Mouse (Mus musculus) left cerebral cortex, adult 18-20 months (tissue): ENCODE measurements at regions not wholly inside any gene's neighbourhood (a gene's known extent, or its start where the extent isn't known, plus 50 kb on each side); places are given as distances from the start of the nearest gene placed in this dataset.

ENCODE experiments used
- DNase-seq, 2 experiments: peaks; one replicate each; pipeline ENCODE4 v3.0.0; 2021 to 2022; ENCODE audit warnings: low spot score in 2 of 2, mixed read lengths in 1 of 2

- no peak for DNase-seq
These were observed 183.1 kb upstream of the Pdcd1 start for GRCm38 (mm10) chr1:94235426-94235825.

- DNase-seq: no peak
These were observed 168.7 kb upstream of the Pdcd1 start for GRCm38 (mm10) chr1:94221006-94221405.

GRCm38 (mm10) chr1:94217407-94217806, 165.1 kb upstream of the Pdcd1 start:
- DNase-seq: no peak

- no peak for DNase-seq
These were observed 156.6 kb upstream of the Pdcd1 start for GRCm38 (mm10) chr1:94208929-94209328.

GRCm38 (mm10) chr1:94207859-94208258, 155.5 kb upstream of the Pdcd1 start:
- no peak for DNase-seq

- no peak for DNase-seq
These were observed 150.9 kb upstream of the Pdcd1 start for GRCm38 (mm10) chr1:94203281-94203680.

GRCm38 (mm10) chr1:94183876-94184275, 131.5 kb upstream of the Pdcd1 start:
- DNase-seq: peak in 1 of 2 experiments; percentile 8

GRCm38 (mm10) chr1:94149958-94150357, 97.6 kb upstream of the Pdcd1 start:
- DNase-seq: no peak

- DNase-seq: no peak
These were observed 94.7 kb upstream of the Pdcd1 start for GRCm38 (mm10) chr1:94147015-94147414.

- DNase-seq: no peak
These were observed 88.2 kb upstream of the Pdcd1 start for GRCm38 (mm10) chr1:94140518-94140917.

- DNase-seq: no peak
These were observed 87.2 kb upstream of the Pdcd1 start for GRCm38 (mm10) chr1:94139445-94140062.

GRCm38 (mm10) chr1:94136731-94137130, 84.4 kb upstream of the Pdcd1 start:
- DNase-seq: peak in 1 of 2 experiments; percentile 8
